Mouse (Mus musculus): ENCODE data around the gene Gripap1.

GRCm38 (mm10) chrX:7763631-7764393, 25.8 kb upstream of the Gripap1 start:
- TF ChIP-seq CTCF (IDR thresholded peaks at IDR 0.05) (no peak), EP300 (IDR thresholded peaks at IDR 0.05; ENCODE audit: insufficient read depth, low read depth, low read length) (no peak)

Data from heart, adult 2 months (tissue).